Mouse (Mus musculus): ENCODE results near the gene Tmem82. TPM values are rescaled to one million over a fixed set of nuclear protein-coding genes. Genes with fewer than 3 reads are reported as not detected.

Tmem82 gene
- polyA plus RNA-seq, 1 experiment from 2014 or later: 0.74 TPM

DNA sequence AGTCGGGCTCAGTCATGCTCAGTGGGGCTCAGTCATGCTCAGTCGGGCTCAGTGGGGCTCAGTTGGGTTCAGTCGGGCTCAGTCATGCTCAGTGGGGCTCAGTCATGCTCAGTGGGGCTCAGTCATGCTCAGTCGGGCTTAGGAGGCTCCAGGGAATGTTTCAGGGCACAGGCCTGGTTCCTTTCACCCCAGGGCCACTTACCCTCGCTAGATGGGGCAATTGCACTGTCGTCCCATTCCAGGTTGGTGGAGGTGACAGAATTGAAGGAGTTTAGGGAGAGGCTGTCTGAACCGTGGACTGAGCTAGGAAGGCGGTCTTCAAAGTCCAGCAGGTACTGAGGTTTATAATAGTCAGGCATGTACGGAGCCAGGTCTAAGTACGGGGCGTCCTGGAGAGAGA, 21.0 kb upstream of the Tmem82 start:
- Histone ChIP-seq H3K27ac (no peak overlapping the region), H3K4me2 (no peak overlapping the region), H3K4me1 (peaks cover 9% of the 10 kb centered on the region), H3K9me3 (no peaks in the 10 kb centered on the region), H3K9ac (no peak overlapping the region), H3K36me3 (peaks cover 77% of the 10 kb centered on the region), H3K4me3 (no peak overlapping the region), H3K27me3 (no peaks in the 10 kb centered on the region)
- no peak for ATAC-seq (ENCODE audit: insufficient number of reproducible peaks, insufficient read depth, low FRiP score, low TSS enrichment, low read depth)
- WGBS: 64% methylated on average over 11 of the region's 11 CpGs

DNA sequence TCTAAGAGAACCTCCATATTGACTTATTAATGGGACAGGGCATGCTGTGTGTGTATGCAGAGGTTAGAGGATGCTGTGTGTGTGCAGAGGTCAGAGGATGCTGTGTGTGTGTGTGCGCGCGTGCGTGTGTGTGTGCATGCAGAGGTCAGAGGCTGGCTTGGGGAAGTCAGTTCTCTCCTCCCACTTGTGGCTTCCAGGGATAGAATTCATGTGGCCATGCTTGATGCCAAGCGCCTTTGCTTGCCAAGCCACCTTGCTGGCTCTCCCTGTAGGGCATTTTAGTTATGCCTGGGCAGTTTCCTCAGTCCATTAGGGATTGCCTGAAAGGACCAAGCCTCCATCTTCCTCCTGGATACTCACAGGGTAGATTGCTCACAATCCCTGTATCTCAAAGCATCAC, 18.3 kb upstream of the Tmem82 start:
- no peak overlapping the region for H3K27ac ChIP-seq
- H3K9ac ChIP-seq: no peak overlapping the region
- no peaks in the 10 kb centered on the region for H3K9me3 ChIP-seq
- no peak overlapping the region for H3K4me2 ChIP-seq
- WGBS: 94% methylated on average over 5 of the region's 5 CpGs
- ATAC-seq (ENCODE audit: insufficient number of reproducible peaks, insufficient read depth, low FRiP score, low TSS enrichment, low read depth): no peak
- H3K4me3 ChIP-seq: no peak overlapping the region
- peaks cover 95% of the 10 kb centered on the region for H3K36me3 ChIP-seq
- H3K27me3 ChIP-seq: no peaks in the 10 kb centered on the region
- H3K4me1 ChIP-seq: no peaks in the 10 kb centered on the region

DNA sequence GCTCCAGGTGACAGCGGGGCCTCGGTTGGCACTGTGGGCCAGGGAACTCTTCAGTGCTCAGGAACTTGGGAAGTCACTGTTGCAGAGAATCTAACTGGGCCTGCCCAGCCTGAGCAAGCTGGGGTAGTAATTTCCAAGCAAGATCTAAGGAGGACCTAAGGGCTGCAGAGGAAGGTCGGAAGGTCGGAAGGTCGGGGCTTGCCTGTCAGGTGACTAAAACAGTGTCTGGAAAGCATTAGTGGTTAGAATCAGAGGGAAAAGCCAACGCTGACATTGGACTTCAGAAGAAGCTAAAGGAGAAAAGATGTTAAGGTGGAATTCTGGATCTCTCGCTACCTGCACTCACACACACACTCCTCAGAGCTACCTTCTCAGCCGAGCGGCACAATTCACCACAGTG, 17.6 kb upstream of the Tmem82 start:
- 43% methylated on average over 9 of the region's 9 CpGs for WGBS
- Histone ChIP-seq H3K4me1 (no peaks in the 10 kb centered on the region), H3K27me3 (no peaks in the 10 kb centered on the region), H3K4me3 (no peak overlapping the region), H3K4me2 (no peak overlapping the region), H3K27ac (no peak overlapping the region), H3K9me3 (no peaks in the 10 kb centered on the region), H3K36me3 (peaks cover 95% of the 10 kb centered on the region), H3K9ac (no peak overlapping the region)
- no peak for ATAC-seq (ENCODE audit: insufficient number of reproducible peaks, insufficient read depth, low FRiP score, low TSS enrichment, low read depth)

DNA sequence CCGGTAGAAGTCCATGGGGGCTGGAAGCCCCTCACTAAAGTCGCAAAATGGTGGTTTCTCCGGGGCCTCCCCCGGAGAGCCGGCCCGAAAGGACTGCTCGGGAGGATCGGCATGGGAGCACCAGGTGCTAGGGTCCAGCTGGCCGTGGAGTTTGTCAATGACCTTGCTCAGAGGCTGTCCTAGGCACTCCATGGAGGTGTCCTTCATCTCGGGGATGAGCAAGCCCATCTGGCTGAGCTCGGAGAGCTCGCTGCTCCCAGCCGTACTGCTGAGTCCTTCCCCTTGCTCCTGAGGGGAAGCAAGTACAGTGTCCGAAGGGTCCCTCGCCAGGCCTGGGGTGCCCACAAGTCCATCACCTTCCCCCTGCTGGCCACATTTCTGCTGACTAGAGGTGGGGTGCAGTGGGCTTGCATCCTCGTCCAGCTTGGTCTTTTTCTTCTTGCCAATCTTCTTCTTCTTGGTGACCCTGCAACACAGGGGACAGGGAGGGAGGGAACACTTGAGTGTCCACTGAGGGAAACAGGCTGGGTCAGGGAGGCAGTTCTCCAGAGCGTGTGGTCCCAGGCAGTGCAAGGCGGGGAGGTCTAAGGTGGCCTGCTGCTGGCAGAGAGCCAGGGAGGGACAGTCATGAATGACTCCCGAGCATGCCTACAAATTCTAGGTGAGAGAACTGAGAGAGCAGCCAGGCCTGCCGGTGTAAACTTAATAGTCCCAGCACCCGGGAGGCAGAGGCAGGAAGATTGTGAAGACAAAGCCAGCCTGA, 13.9 kb upstream of the Tmem82 start:
- WGBS: 94% methylated on average over 21 of the region's 21 CpGs
- Histone ChIP-seq H3K4me2 (no peak overlapping the region), H3K27ac (no peak overlapping the region)

DNA sequence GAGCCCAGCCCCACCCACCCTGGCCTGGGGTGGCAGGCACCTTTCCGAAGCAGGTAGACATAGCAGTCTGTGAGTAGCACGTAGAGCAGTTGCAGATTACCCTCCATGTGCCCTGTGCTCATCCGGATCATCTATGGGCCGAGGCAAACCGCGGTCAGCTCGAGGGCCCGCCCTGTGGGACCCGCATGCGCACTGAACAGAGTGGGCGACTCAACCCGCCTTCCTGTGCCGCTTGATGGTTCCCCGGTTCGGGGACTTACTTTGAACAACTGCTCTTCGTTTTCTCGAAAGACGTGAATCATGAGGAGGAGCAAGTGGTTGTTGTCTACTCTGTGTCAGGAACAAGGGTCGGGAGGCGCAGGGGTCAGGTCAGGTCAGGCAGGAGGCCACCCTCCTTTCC, 12.8 kb upstream of the Tmem82 start:
- no peak overlapping the region for H3K4me3 ChIP-seq
- no peak overlapping the region for H3K27ac ChIP-seq
- WGBS: 95% methylated on average over 20 of the region's 20 CpGs
- no peaks in the 10 kb centered on the region for H3K4me1 ChIP-seq
- no peak overlapping the region for H3K9ac ChIP-seq
- H3K27me3 ChIP-seq: no peaks in the 10 kb centered on the region
- H3K36me3 ChIP-seq: peaks cover 96% of the 10 kb centered on the region
- no peak overlapping the region for H3K4me2 ChIP-seq
- ATAC-seq (ENCODE audit: insufficient number of reproducible peaks, insufficient read depth, low FRiP score, low TSS enrichment, low read depth): no peak
- no peaks in the 10 kb centered on the region for H3K9me3 ChIP-seq

More for the DNA sequence above, 13.9 kb upstream of the Tmem82 start:
- Histone ChIP-seq H3K4me3 (no peak overlapping the region), H3K36me3 (peaks cover 98% of the 10 kb centered on the region), H3K9ac (no peak overlapping the region), H3K9me3 (no peaks in the 10 kb centered on the region), H3K4me1 (no peaks in the 10 kb centered on the region), H3K27me3 (no peaks in the 10 kb centered on the region)
- ATAC-seq (ENCODE audit: insufficient number of reproducible peaks, insufficient read depth, low FRiP score, low TSS enrichment, low read depth): no peak

DNA sequence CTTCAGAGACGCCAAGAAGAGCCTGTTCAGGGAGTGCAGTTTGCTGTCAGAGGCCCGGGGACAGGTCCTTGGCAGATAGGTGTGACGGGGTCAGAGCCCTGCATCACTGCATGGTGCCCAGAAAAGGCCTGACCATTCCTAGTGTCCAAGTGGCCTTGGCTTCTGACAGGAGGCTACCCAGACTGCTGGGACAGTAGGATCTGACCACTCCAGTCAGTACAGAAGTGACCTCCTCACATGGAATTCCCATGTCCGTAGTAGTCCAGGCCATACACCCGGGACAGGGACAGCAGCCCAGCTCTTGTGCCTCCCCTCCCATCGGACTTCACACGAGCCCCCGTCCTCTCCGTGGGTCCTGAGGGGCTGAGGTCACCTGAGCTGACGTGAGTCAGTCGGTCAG, 11.6 kb upstream of the Tmem82 start:
- Histone ChIP-seq H3K27ac (no peak overlapping the region), H3K4me2 (no peak overlapping the region), H3K36me3 (peaks cover 97% of the 10 kb centered on the region), H3K4me1 (no peaks in the 10 kb centered on the region), H3K9ac (no peak overlapping the region), H3K27me3 (no peaks in the 10 kb centered on the region), H3K4me3 (no peak overlapping the region), H3K9me3 (no peaks in the 10 kb centered on the region)
- ATAC-seq (ENCODE audit: insufficient number of reproducible peaks, insufficient read depth, low FRiP score, low TSS enrichment, low read depth): no peak
- 89% methylated on average over 11 of the region's 11 CpGs for WGBS

DNA sequence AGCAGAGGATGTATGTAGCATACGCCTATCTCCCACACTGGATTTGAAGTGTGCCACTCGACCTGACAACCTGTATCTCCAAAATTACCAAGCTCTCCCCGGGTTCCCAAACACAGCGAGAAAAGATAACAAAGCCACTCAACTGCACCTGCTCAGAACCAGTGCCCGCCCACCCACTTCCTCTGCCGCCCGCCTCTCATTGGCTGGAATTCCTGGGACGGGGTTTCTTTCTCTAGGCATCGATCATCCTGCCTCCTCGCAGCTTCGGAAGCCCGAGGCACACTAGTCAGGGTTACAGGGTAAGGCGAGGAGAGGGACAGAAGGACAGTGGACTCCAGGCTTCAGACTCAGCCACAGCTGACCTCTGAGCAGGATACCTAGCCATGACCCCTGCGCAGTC, 10.2 kb upstream of the Tmem82 start:
- H3K4me1 ChIP-seq: no peaks in the 10 kb centered on the region
- no peak overlapping the region for H3K4me3 ChIP-seq
- no peak overlapping the region for H3K4me2 ChIP-seq
- H3K27ac ChIP-seq: no peak overlapping the region
- no peaks in the 10 kb centered on the region for H3K9me3 ChIP-seq
- H3K9ac ChIP-seq: no peak overlapping the region
- H3K27me3 ChIP-seq: no peaks in the 10 kb centered on the region
- H3K36me3 ChIP-seq: peaks cover 88% of the 10 kb centered on the region
- no peak for ATAC-seq (ENCODE audit: insufficient number of reproducible peaks, insufficient read depth, low FRiP score, low TSS enrichment, low read depth)
- WGBS: 83% methylated on average over 14 of the region's 14 CpGs

DNA sequence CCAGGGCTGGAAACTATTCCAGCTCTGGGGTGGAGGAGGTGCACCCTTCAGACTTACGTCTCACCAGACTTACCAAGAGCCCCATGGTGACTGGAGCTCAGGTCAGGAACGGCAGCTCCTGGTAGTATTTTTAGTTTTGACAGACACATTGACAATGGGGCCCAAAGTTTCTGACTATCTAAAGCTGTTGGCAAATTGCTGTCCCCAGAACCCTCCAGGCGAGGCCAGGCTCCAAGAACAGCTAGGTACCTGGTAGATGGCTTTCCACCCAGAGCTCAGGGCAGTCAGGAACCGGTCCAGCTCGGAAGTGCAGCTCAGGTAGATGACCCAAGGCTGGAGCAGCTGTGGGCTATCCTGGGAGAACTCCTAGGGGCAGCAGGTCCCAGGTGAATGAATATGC, 9.1 kb upstream of the Tmem82 start:
- Histone ChIP-seq H3K4me2 (no peak overlapping the region), H3K36me3 (peaks cover 76% of the 10 kb centered on the region), H3K9me3 (no peaks in the 10 kb centered on the region), H3K4me1 (no peaks in the 10 kb centered on the region), H3K27me3 (no peaks in the 10 kb centered on the region), H3K4me3 (no peak overlapping the region), H3K9ac (no peak overlapping the region), H3K27ac (no peak overlapping the region)
- no peak for ATAC-seq (ENCODE audit: insufficient number of reproducible peaks, insufficient read depth, low FRiP score, low TSS enrichment, low read depth)
- WGBS: 85% methylated on average over 5 of the region's 5 CpGs

DNA sequence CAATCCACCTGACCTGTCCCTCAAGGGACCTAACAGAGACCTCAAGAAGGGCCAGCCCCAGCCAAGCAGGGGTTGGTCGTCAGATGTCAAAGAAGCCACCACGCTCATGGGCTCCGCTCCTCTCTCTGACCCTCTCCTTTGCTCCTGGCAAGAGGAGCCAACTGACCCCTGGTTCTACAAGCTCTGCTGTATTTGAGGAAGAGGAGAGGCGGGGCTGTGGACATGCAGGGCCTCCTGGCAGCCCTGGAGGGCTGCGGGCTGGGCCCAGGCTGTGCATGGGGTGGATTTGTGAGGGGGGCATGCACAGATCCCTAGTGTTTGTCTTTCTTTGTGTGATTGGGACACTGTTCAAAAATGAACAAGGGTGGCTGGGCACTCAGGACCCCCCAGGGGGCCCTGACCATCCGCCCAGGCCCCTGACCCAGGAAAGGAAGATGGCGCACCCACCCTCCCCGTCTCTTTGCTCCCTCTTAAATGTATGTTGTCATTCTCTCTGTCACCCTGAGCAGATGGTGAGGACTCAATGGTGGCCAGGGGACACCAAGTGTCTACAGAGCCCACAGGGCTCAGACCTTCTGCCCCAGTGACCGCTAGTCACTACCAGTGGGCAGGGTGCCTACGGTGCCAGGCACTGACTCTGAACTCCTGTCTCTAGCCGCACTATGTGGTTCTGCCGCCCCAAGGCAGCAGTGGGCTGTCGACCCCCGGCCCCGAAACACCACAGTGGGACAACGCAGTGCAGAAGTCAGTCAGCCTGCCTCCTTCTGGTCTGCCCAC, 7.5 kb upstream of the Tmem82 start:
- 87% methylated on average over 16 of the region's 16 CpGs for WGBS
- ATAC-seq (ENCODE audit: insufficient number of reproducible peaks, insufficient read depth, low FRiP score, low TSS enrichment, low read depth): no peak; the same call in 1 of the 2 replicates

DNA sequence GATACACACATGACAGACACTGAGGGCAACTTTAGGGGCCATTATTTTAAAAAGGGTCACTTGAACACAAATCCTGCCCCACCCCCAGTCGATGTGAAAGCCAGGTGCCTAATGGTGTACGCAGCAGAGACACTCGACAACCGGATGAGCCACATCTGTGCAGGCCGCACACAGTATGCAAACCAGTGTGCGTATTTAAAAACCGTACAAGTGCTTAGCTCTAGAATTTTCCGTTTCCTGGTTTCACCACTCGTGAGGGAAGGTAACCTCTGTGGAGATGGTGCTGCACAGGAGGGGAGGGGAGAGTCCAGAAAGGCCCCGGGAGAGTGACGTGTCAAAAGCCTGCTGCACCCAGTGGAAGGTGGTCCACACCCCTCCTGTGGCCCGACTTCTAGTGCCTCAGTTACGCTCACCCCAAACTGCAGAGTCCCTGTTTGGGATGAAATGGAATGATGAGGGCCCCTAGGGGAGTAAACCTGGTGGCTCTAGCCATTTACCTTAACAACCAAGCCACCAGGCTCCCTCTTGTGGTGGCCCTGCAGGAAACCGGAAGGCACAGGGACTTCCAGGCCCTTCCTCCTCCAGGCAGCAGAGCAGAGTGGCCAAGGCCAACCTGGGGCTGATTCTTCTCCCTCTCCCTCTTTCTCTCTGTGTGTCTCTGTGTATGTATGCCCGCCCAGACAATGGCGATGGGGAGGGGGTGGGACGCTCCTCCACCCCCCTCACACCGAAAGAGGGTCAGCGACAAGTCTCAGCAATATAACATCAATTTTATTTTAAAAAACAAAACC, 6.7 kb upstream of the Tmem82 start:
- H3K27me3 ChIP-seq: no peaks in the 10 kb centered on the region
- H3K36me3 ChIP-seq: peaks cover 53% of the 10 kb centered on the region
- H3K4me1 ChIP-seq: no peaks in the 10 kb centered on the region
- WGBS: 78% methylated on average over 19 of the region's 19 CpGs
- no peak overlapping the region for H3K4me2 ChIP-seq
- no peak overlapping the region for H3K9ac ChIP-seq
- H3K9me3 ChIP-seq: no peaks in the 10 kb centered on the region
- ATAC-seq (ENCODE audit: insufficient number of reproducible peaks, insufficient read depth, low FRiP score, low TSS enrichment, low read depth): no peak
- no peak overlapping the region for H3K4me3 ChIP-seq
- H3K27ac ChIP-seq: peak overlapping the region; percentile 16; the same call in 1 of the 2 replicates

More for the DNA sequence above, 7.5 kb upstream of the Tmem82 start:
- H3K27me3 ChIP-seq: no peaks in the 10 kb centered on the region
- H3K27ac ChIP-seq: no peak overlapping the region
- H3K4me3 ChIP-seq: no peak overlapping the region
- H3K9ac ChIP-seq: no peak overlapping the region
- peaks cover 61% of the 10 kb centered on the region for H3K36me3 ChIP-seq
- no peaks in the 10 kb centered on the region for H3K9me3 ChIP-seq
- H3K4me2 ChIP-seq: no peak overlapping the region
- no peaks in the 10 kb centered on the region for H3K4me1 ChIP-seq

DNA sequence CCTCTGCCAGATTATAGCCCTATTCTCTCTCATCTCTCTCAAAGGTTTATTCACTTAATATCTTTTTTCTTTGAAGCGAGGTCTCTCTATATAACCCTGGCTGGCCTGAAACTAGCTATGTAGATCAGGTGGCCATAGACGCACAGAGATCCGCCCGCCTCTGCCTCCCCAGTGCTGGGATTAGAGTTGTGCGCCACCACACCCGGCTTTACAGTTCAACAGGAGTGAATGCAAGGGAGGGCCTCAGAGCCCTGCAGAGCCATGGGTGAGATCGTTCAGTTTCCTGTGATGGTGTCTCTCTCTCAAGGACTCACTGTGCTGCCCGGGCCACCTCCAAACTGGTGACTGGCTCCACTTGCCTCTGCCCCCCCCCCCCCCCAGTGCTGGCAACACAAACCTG, 5.7 kb upstream of the Tmem82 start:
- no peak for ATAC-seq (ENCODE audit: insufficient number of reproducible peaks, insufficient read depth, low FRiP score, low TSS enrichment, low read depth)
- Histone ChIP-seq H3K9me3 (no peaks in the 10 kb centered on the region), H3K9ac (no peak overlapping the region), H3K4me3 (no peak overlapping the region), H3K36me3 (peaks cover 43% of the 10 kb centered on the region), H3K27me3 (no peaks in the 10 kb centered on the region), H3K4me1 (no peaks in the 10 kb centered on the region), H3K27ac (no peak overlapping the region), H3K4me2 (no peak overlapping the region)
- 87% methylated on average over 8 of the region's 8 CpGs for WGBS
